Mouse (Mus musculus) CH12.LX (cell line): ENCODE measurements at regions not wholly inside any gene's neighbourhood (a gene's known extent, or its start where the extent isn't known, plus 50 kb on each side); places are given as distances from the start of the nearest gene placed in this dataset.

Experiments
- DNase-seq: peaks from one replicate; pipeline ENCODE4 v3.0.0-alpha.2; 2013; ENCODE audit errors: extremely low read depth
- H3K27ac ChIP-seq: 2 replicates; pipeline ENCODE4 v1.5.1; 2012; ENCODE audit warnings: low read depth, mild to moderate bottlenecking, control low read depth, moderate library complexity; ENCODE audit not compliant: insufficient read depth
- H3K27me3 ChIP-seq: replicated peaks from 2 replicates; pipeline ENCODE3; 2012; ENCODE audit warnings: inconsistent platforms
- H3K36me3 ChIP-seq, 2 experiments: replicated peaks in 1 of 2; 2 replicates each; pipeline versions ENCODE3 to v1.6.1; 2012; ENCODE audit warnings: inconsistent platforms in 1 of 2, low read length in 1 of 2, mild to moderate bottlenecking in 1 of 2, mixed read lengths in 1 of 2, moderate library complexity in 1 of 2; ENCODE audit not compliant: control insufficient read depth in 1 of 2, insufficient read depth in 1 of 2
- H3K4me1 ChIP-seq, 2 experiments: 2 replicates each; pipeline ENCODE4 v1.6.1; 2012; ENCODE audit warnings: inconsistent platforms in 1 of 2, moderate library complexity in 1 of 2; ENCODE audit not compliant: insufficient read depth in 2 of 2, control insufficient read depth in 1 of 2
- H3K4me2 ChIP-seq: 2 replicates; pipeline ENCODE4 v1.6.1; 2012; ENCODE audit warnings: low read depth, mild to moderate bottlenecking, control low read depth; ENCODE audit not compliant: poor library complexity, insufficient read depth, severe bottlenecking
- H3K4me3 ChIP-seq, 3 experiments: fragments of 150-350 bp in 1 of 3; sonication (generic) in 1 of 3; replicated peaks in 1 of 3; 2 replicates each; pipeline versions ENCODE3 to v1.5.1; 2011 to 2012; ENCODE audit warnings: low read depth in 2 of 3, low read length in 2 of 3, mild to moderate bottlenecking in 2 of 3, moderate library complexity in 2 of 3, control low read depth in 1 of 3, improper control_type of control experiment in 1 of 3, inconsistent platforms in 1 of 3, mixed read lengths in 1 of 3; ENCODE audit not compliant: poor library complexity in 1 of 3
- H3K79me2 ChIP-seq: replicated peaks from 2 replicates; pipeline ENCODE4 v1.6.1; 2012; ENCODE audit warnings: mild to moderate bottlenecking, moderate library complexity; ENCODE audit not compliant: control insufficient read depth, poor library complexity, insufficient read depth, severe bottlenecking; ENCODE audit errors: extremely low read depth
- H3K9ac ChIP-seq: 2 replicates; pipeline ENCODE4 v1.6.1; 2012; ENCODE audit warnings: low read depth, mild to moderate bottlenecking, control low read depth, moderate library complexity; ENCODE audit not compliant: insufficient read depth
- H3K9me3 ChIP-seq: replicated peaks from 2 replicates; pipeline ENCODE3; 2012; ENCODE audit warnings: low read length, inconsistent platforms, mixed read lengths
- CHD1 ChIP-seq: IDR thresholded peaks from 2 replicates; pipeline ENCODE4 v1.6.1; 2012; ENCODE audit warnings: low read depth, low read length, improper control_type of control experiment, inconsistent platforms
- CHD2 ChIP-seq: IDR thresholded peaks from 2 replicates; pipeline ENCODE4 v1.6.1; 2011; ENCODE audit warnings: low read length, improper control_type of control experiment
- CTCF ChIP-seq, 2 experiments: IDR thresholded peaks in 1 of 2; conservative IDR thresholded peaks in 1 of 2; 2 replicates each; pipeline ENCODE4 v1.5.1; 2011 to 2012; ENCODE audit warnings: low read depth in 2 of 2, low read length in 2 of 2, improper control_type of control experiment in 1 of 2, inconsistent platforms in 1 of 2, mild to moderate bottlenecking in 1 of 2, moderate library complexity in 1 of 2
- ELF1 ChIP-seq: IDR thresholded peaks from 2 replicates; pipeline ENCODE4 v1.6.1; 2014; ENCODE audit warnings: low read depth, mild to moderate bottlenecking, inconsistent platforms, low read length, improper control_type of control experiment
- ETS1 ChIP-seq: conservative IDR thresholded peaks from 2 replicates; pipeline ENCODE4 v1.6.1; 2012; ENCODE audit warnings: low read depth, mild to moderate bottlenecking, inconsistent platforms, low read length, improper control_type of control experiment, moderate library complexity
- HCFC1 ChIP-seq: IDR thresholded peaks from 2 replicates; pipeline ENCODE4 v1.6.1; 2012; ENCODE audit warnings: low read depth, mild to moderate bottlenecking, inconsistent platforms, low read length, improper control_type of control experiment
- IRF4 ChIP-seq: IDR thresholded peaks from 2 replicates; pipeline ENCODE4 v1.6.1; 2014; ENCODE audit warnings: low read depth, mild to moderate bottlenecking, inconsistent platforms, low read length, improper control_type of control experiment
- JUND ChIP-seq: conservative IDR thresholded peaks from 2 replicates; pipeline ENCODE4 v1.6.1; 2011; ENCODE audit warnings: low read depth, low read length, improper control_type of control experiment
- MAFK ChIP-seq: IDR thresholded peaks from 2 replicates; pipeline ENCODE4 v1.6.1; 2011; ENCODE audit warnings: low read length, improper control_type of control experiment; ENCODE audit not compliant: insufficient replicate concordance
- MAX ChIP-seq: IDR thresholded peaks from 2 replicates; pipeline ENCODE4 v1.6.1; 2011; ENCODE audit warnings: low read length, improper control_type of control experiment
- MEF2A ChIP-seq: IDR thresholded peaks from 2 replicates; pipeline ENCODE4 v1.6.1; 2014; ENCODE audit warnings: low read depth, mild to moderate bottlenecking, inconsistent platforms, low read length, improper control_type of control experiment, borderline replicate concordance
- MYC ChIP-seq: IDR thresholded peaks from 2 replicates; pipeline ENCODE4 v1.6.1; 2011; ENCODE audit warnings: low read depth, mild to moderate bottlenecking, improper control_type of control experiment, low read length
- NELFE ChIP-seq: IDR thresholded peaks from 2 replicates; pipeline ENCODE4 v1.6.1; 2011; ENCODE audit warnings: low read depth, low read length, improper control_type of control experiment
- NRF1 ChIP-seq: IDR thresholded peaks from 2 replicates; pipeline ENCODE4 v1.6.1; 2014; ENCODE audit warnings: low read depth, mild to moderate bottlenecking, inconsistent platforms, low read length, improper control_type of control experiment, moderate library complexity
- POLR2AphosphoS2 ChIP-seq: IDR thresholded peaks from 2 replicates; pipeline ENCODE4 v1.6.1; 2011; ENCODE audit warnings: low read depth, low read length, improper control_type of control experiment
- SIN3A ChIP-seq: IDR thresholded peaks from 2 replicates; pipeline ENCODE4 v1.6.1; 2012; ENCODE audit warnings: low read length, improper control_type of control experiment, inconsistent platforms
- SMC3 ChIP-seq: IDR thresholded peaks from 2 replicates; pipeline ENCODE4 v1.6.1; 2011; ENCODE audit warnings: low read depth, low read length, improper control_type of control experiment
- TCF12 ChIP-seq: IDR thresholded peaks from 2 replicates; pipeline ENCODE4 v1.6.1; 2014; ENCODE audit warnings: low read depth, mild to moderate bottlenecking, inconsistent platforms, low read length, improper control_type of control experiment
- USF1 ChIP-seq: IDR thresholded peaks from 2 replicates; pipeline ENCODE4 v1.6.1; 2014; ENCODE audit warnings: low read depth, mild to moderate bottlenecking, inconsistent platforms, low read length, improper control_type of control experiment
- USF2 ChIP-seq: conservative IDR thresholded peaks from 2 replicates; pipeline ENCODE4 v1.6.1; 2011; ENCODE audit warnings: low read depth, low read length, improper control_type of control experiment
- ZMIZ1 ChIP-seq: IDR thresholded peaks from 2 replicates; pipeline ENCODE4 v1.6.1; 2012; ENCODE audit warnings: low read depth, mild to moderate bottlenecking, inconsistent platforms, low read length, improper control_type of control experiment
- ZNF384 ChIP-seq: IDR thresholded peaks from 2 replicates; pipeline ENCODE4 v1.6.1; 2012; ENCODE audit warnings: low read depth, low read length, improper control_type of control experiment, inconsistent platforms
- dilution Hi-C: fragments of 300-500 bp; cut with MboI; formaldehyde crosslinking; loops from 2 replicates; pipeline ENCODE4 v1.14.3; 2020; ENCODE audit warnings: low sequenced_read_pairs; ENCODE audit not compliant: extremely low pct_unique_long_range_greater_than_20kb, extremely low pct_ligation_motif_present
- in situ Hi-C: fragments of 300-500 bp; cut with MboI; formaldehyde crosslinking; loops from 3 replicates; pipeline ENCODE4 v1.14.3; 2019; ENCODE audit warnings: low sequenced_read_pairs, low pct_ligation_motif_present, low pct_unique_long_range_greater_than_20kb, mixed read lengths

DNA sequence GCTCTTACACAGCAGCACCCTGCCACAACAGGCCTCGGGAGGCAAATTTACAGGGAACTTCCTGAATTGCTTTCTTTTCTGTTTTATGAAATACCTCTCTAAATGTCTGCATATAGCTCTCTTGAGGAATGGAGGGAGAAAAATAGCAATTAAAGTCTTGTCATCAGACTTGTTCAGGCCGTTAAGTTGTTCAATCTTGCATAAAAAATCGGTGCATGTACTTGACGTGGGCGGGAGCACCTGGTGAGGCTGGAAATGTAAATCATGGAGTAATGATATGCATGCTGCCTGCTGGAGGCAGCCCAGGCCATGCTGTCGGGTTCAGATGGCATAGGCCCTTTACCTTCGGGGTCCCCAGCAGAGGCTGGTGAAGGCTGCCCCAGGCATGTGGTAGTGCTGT is 153.6 kb upstream of the A530016L24Rik start:
- DNase-seq, result no peak
- dilution Hi-C loops, result no loop called here
- in situ Hi-C loops, result no loop called here
- Histone ChIP-seq H3K4me3 (no peak overlapping the region), H3K9ac (no peak overlapping the region), H3K79me2 (no peaks in the 10 kb centered on the region), H3K4me1 (peaks cover 4 to 22% of the 10 kb centered on the region in 2 experiments), H3K4me2 (no peak overlapping the region), H3K27me3 (peaks cover 89% of the 10 kb centered on the region), H3K9me3 (no peaks in the 10 kb centered on the region), H3K36me3 (no peaks in the 10 kb centered on the region), H3K27ac (no peak overlapping the region)
- no peak for TF ChIP-seq ZNF384
- no peak for TF ChIP-seq CTCF (conservative IDR thresholded peaks at IDR 0.05 in 1 of 2, IDR thresholded peaks at IDR 0.05 in 1 of 2; ENCODE audit: low read depth in 2 of 2, low read length in 2 of 2)

DNA sequence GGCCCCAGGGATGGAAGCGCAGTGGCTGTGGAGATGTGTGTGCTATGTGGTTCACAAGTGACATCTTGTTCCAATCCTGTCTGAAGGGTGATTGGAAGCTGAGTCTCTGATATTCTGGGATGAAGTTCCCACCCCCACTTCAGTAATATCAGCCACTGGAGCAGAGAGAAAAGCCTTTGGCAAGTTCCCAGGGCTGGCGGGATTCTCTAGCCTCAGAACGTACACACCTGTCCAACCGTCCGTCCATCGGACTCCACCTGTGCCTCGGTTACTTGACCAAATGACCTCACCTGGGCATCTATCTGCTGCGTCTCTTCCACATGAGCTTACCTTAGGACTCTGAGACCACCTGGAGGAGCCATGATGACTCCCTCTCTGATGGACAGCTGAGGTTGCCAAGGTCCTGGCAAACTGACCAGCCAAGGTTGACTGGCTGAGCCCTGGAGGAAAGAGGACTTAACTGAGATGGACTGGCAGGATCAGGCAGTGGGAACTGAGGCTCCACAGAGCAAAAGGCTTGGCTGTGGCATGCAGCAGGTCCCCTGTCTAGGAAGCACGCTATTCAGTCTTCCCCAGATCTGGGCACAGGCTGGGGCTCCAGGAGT is 152.5 kb upstream of the A530016L24Rik start:
- peaks cover 4 to 22% of the 10 kb centered on the region in 2 experiments for H3K4me1 ChIP-seq
- dilution Hi-C loops, result no loop called here
- no peak overlapping the region for H3K4me2 ChIP-seq
- DNase-seq, result no peak
- in situ Hi-C loops, result no loop called here
- H3K4me3 ChIP-seq, result no peak overlapping the region
- TF ChIP-seq MEF2A (no peak), ZNF384 (no peak), NRF1 (no peak), CHD1 (no peak), USF1 (no peak), POLR2AphosphoS2 (no peak), MAX (no peak), ZMIZ1 (no peak), IRF4 (no peak), SIN3A (no peak), USF2 (no peak), NELFE (no peak), MYC (no peak)
- H3K9me3 ChIP-seq, result no peaks in the 10 kb centered on the region
- H3K9ac ChIP-seq, result no peak overlapping the region
- no peaks in the 10 kb centered on the region for H3K79me2 ChIP-seq
- H3K36me3 ChIP-seq, result no peaks in the 10 kb centered on the region
- peaks cover 90% of the 10 kb centered on the region for H3K27me3 ChIP-seq
- H3K27ac ChIP-seq, result no peak overlapping the region

DNA sequence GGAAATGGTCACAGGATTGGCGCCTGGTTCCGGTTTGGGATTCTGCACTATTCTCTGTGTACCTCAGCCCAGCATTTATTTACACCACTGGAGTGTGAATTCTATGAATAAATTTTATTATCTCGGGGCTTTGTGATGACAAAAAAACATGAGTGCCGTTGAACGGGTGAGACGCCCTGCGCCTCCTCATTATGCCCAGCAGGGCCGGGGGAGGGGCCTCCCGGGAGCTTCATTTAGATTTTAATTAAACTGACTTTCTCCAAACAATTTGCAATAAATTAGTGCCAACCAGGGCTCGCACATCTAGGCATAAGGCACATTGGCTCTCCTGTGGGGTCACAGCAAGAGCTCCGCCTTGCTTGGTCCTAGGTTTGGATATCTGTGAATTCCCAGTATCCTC is 151.8 kb upstream of the A530016L24Rik start:
- peaks cover 90% of the 10 kb centered on the region for H3K27me3 ChIP-seq
- no peak overlapping the region for H3K4me3 ChIP-seq
- H3K27ac ChIP-seq, result no peak overlapping the region
- peaks cover 4 to 22% of the 10 kb centered on the region in 2 experiments for H3K4me1 ChIP-seq
- H3K79me2 ChIP-seq, result no peaks in the 10 kb centered on the region
- H3K4me2 ChIP-seq, result no peak overlapping the region
- no peak for TF ChIP-seq SMC3
- TF ChIP-seq POLR2AphosphoS2, result no peak
- no peak for TF ChIP-seq USF1
- TF ChIP-seq CHD2, result no peak
- no peak for TF ChIP-seq SIN3A
- TF ChIP-seq HCFC1, result no peak
- TF ChIP-seq JUND, result no peak
- no peak for TF ChIP-seq ELF1
- TF ChIP-seq ETS1, result no peak
- TF ChIP-seq TCF12, result no peak
- no peak for TF ChIP-seq MAFK
- in situ Hi-C loops (no loop called here), dilution Hi-C loops (no loop called here)
- no peak overlapping the region for H3K9ac ChIP-seq
- DNase-seq, result no peak
- H3K36me3 ChIP-seq, result no peaks in the 10 kb centered on the region
- no peaks in the 10 kb centered on the region for H3K9me3 ChIP-seq
